Mouse (Mus musculus): ENCODE results near the gene Rps19.

DNA sequence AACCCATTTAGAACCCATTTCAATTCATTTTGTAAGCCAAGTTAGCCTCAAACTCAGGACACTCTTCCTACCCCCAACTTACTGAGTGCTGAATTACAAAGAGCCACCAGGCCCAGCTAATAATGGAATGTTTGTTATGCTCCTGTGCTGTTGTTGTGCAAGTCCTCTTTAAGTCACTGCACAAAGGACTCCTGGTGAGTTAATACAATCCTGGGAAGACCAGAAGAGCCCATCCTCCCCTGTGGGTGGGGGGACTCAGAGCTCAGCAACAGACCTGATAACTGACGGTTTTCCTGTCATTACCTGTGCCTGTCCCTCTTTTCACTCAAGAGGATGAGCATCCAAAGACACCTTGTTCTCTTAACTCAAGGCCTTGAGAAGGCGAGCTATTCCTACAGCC, 4.6 kb upstream of the Rps19 start:
- TF ChIP-seq CTCF (conservative IDR thresholded peaks at IDR 0.05; ENCODE audit: insufficient read depth, insufficient read length, low read depth, low read length) (no peak), POLR2A (IDR thresholded peaks at IDR 0.05; ENCODE audit: low read depth, low read length) (no peak)

Data from kidney, adult 2 months (tissue).